Mouse (Mus musculus): ENCODE measurements around the gene Ifnl2. TPM values are rescaled to one million over a fixed set of nuclear protein-coding genes. Genes with fewer than 3 reads are reported as not detected.
A peak's percentile ranks its signal among the peaks of the same experiment; 100 is the strongest.
"Not testable (repeated sequence)": the region's sequence is repeated elsewhere in the genome, so short reads cannot be mapped to it uniquely, and the experiment has no call there.

Ifnl2 gene
- not detected for polyA plus RNA-seq (2017; shearing (Covaris generic))

- ATAC-seq = not testable (repeated sequence)
These were observed at the start of gene Ifnl2 for GRCm38 (mm10) chr7:28510405-28510974. Ifnl2 (minus strand) TSS chr7:28510455.

GRCm38 (mm10) chr7:28558486-28558885 lies 48.2 kb upstream of the Ifnl2 start:
- ATAC-seq = no peak

- ATAC-seq = no peak
These were observed 47.5 kb upstream of the Ifnl2 start for GRCm38 (mm10) chr7:28557708-28558107.

GRCm38 (mm10) chr7:28557069-28557468 lies 46.8 kb upstream of the Ifnl2 start:
- ATAC-seq = no peak

GRCm38 (mm10) chr7:28555939-28556535 lies 45.8 kb upstream of the Ifnl2 start:
- ATAC-seq = no peak

- no peak for ATAC-seq
These were observed 42.8 kb upstream of the Ifnl2 start for GRCm38 (mm10) chr7:28553076-28553475.

- ATAC-seq = no peak
These were observed 37.4 kb upstream of the Ifnl2 start for GRCm38 (mm10) chr7:28547628-28548027.

GRCm38 (mm10) chr7:28547154-28547553 lies 36.9 kb upstream of the Ifnl2 start, which contains the start of gene Nccrp1:
Nccrp1 (minus strand) TSS chr7:28547254.
- no peak for ATAC-seq

GRCm38 (mm10) chr7:28546649-28547048 lies 36.4 kb upstream of the Ifnl2 start:
- ATAC-seq = no peak

GRCm38 (mm10) chr7:28545891-28546210 lies 35.6 kb upstream of the Ifnl2 start:
- no peak for ATAC-seq

- ATAC-seq = no peak
These were observed 35.0 kb upstream of the Ifnl2 start for GRCm38 (mm10) chr7:28545048-28545890.

- ATAC-seq = no peak
These were observed 33.9 kb upstream of the Ifnl2 start for GRCm38 (mm10) chr7:28544051-28544601.

GRCm38 (mm10) chr7:28540526-28540925 lies 30.3 kb upstream of the Ifnl2 start, which contains the start of gene Sycn:
Sycn (plus strand) TSS chr7:28540885.
- ATAC-seq = no peak

- not testable (repeated sequence) for ATAC-seq
These were observed 28.6 kb upstream of the Ifnl2 start for GRCm38 (mm10) chr7:28538886-28539285.

- ATAC-seq = no peak
These were observed 21.8 kb upstream of the Ifnl2 start for GRCm38 (mm10) chr7:28532005-28532404.

- ATAC-seq = peak; percentile 98
These were observed 17.9 kb upstream of the Ifnl2 start for GRCm38 (mm10) chr7:28527922-28528719.

- not testable (repeated sequence) for ATAC-seq
These were observed 12.3 kb upstream of the Ifnl2 start, which contains the start of gene Ifnl3 for GRCm38 (mm10) chr7:28522536-28522935. Ifnl3 (plus strand) TSS chr7:28522836.

- ATAC-seq = no peak
These were observed 1.2 kb upstream of the Ifnl2 start for GRCm38 (mm10) chr7:28511441-28511840.

GRCm38 (mm10) chr7:28509121-28509520 lies 1.1 kb downstream of the Ifnl2 start:
- not testable (repeated sequence) for ATAC-seq

GRCm38 (mm10) chr7:28505585-28505984 lies 4.7 kb downstream of the Ifnl2 start:
- no peak for ATAC-seq

- no peak for ATAC-seq
These were observed 14.8 kb downstream of the Ifnl2 start for GRCm38 (mm10) chr7:28495426-28495825.

GRCm38 (mm10) chr7:28492310-28492709 lies 17.9 kb downstream of the Ifnl2 start:
- ATAC-seq = no peak
